Mouse (Mus musculus) limb, embryonic 10.5 days (tissue): ENCODE results near the gene Dazap1. TPM values are rescaled to one million over a fixed set of nuclear protein-coding genes. Genes with fewer than 3 reads are reported as not detected.

Source experiments
- DNase-seq: peaks from one replicate; pipeline ENCODE4 v3.0.0-alpha.2; 2017; ENCODE audit warnings: low spot score
- H3K27ac ChIP-seq: fragments of 300-500 bp; sonication (generic); 2 replicates; pipeline ENCODE4 v1.5.1; 2016; ENCODE audit warnings: mild to moderate bottlenecking
- H3K27me3 ChIP-seq: fragments of 300-500 bp; sonication (generic); 2 replicates; pipeline ENCODE4 v1.6.1; 2016; ENCODE audit warnings: low read depth, mild to moderate bottlenecking; ENCODE audit not compliant: poor library complexity, severe bottlenecking
- H3K36me3 ChIP-seq: fragments of 300-500 bp; sonication (generic); 2 replicates; pipeline ENCODE4 v1.6.1; 2016; ENCODE audit warnings: mild to moderate bottlenecking, moderate library complexity
- H3K4me1 ChIP-seq: fragments of 300-500 bp; sonication (generic); 2 replicates; pipeline ENCODE4 v1.6.1; 2016
- H3K4me3 ChIP-seq: fragments of 300-500 bp; sonication (generic); 2 replicates; pipeline ENCODE4 v1.5.1; 2016; ENCODE audit warnings: mild to moderate bottlenecking, moderate library complexity
- H3K9me3 ChIP-seq: fragments of 300-500 bp; sonication (generic); replicated peaks from 2 replicates; pipeline ENCODE4 v1.6.1; 2016; ENCODE audit warnings: mild to moderate bottlenecking
- WGBS: fragments of 180-500 bp; shearing (Covaris S2); methylation state at CpG from one replicate; pipeline ENCODE4 v1.1.7; 2016; 5-methylcytosine and 5-hydroxymethylcytosine counted together
- polyA plus RNA-seq: library from polyadenylated mRNA; unstranded; fragments of >200 nt; fragmentation: Nextera tagmentation; extraction: Ambion mirVana; gene quantifications from 2 replicates; pipeline ENCODE4 v1.2.1, GENCODE M21; 2016

Dazap1 gene
- polyA plus RNA-seq, 1 experiment from 2014 or later: 66.2 TPM

GRCm38 (mm10) chr10:80253551-80253950 is 7.7 kb upstream of the Dazap1 start:
- DNase-seq: no peak
- H3K27me3 ChIP-seq: no peaks in the 10 kb centered on the region
- H3K9me3 ChIP-seq: no peaks in the 10 kb centered on the region
- no peak overlapping the region for H3K4me3 ChIP-seq
- H3K4me1 ChIP-seq: peaks cover 16% of the 10 kb centered on the region
- 93% methylated on average over 6 of the region's 6 CpGs for WGBS
- H3K27ac ChIP-seq: no peak overlapping the region
- peaks cover 66% of the 10 kb centered on the region for H3K36me3 ChIP-seq

- H3K4me1 ChIP-seq: peaks cover 24% of the 10 kb centered on the region
- H3K9me3 ChIP-seq: no peaks in the 10 kb centered on the region
- H3K4me3 ChIP-seq: no peak overlapping the region
- DNase-seq: no peak
- no peak overlapping the region for H3K27ac ChIP-seq
- H3K27me3 ChIP-seq: no peaks in the 10 kb centered on the region
- H3K36me3 ChIP-seq: peaks cover 75% of the 10 kb centered on the region
- WGBS: 96% methylated on average over 26 of the region's 26 CpGs
Observed at GRCm38 (mm10) chr10:80254331-80255297, 6.7 kb upstream of the Dazap1 start.

GRCm38 (mm10) chr10:80255881-80256535 is 5.3 kb upstream of the Dazap1 start:
- Histone ChIP-seq H3K4me3 (no peak overlapping the region), H3K27ac (peak overlapping the region; percentile 47; the same call in 1 of the 2 replicates), H3K4me1 (peaks cover 27% of the 10 kb centered on the region), H3K27me3 (no peaks in the 10 kb centered on the region), H3K36me3 (peaks cover 75% of the 10 kb centered on the region), H3K9me3 (no peaks in the 10 kb centered on the region)
- no peak for DNase-seq
- WGBS: 86% methylated on average over 5 of the region's 5 CpGs

- 81% methylated on average over 2 of the region's 2 CpGs for WGBS
- Histone ChIP-seq H3K9me3 (no peaks in the 10 kb centered on the region), H3K4me1 (peaks cover 42% of the 10 kb centered on the region), H3K27me3 (no peaks in the 10 kb centered on the region), H3K27ac (no peak overlapping the region), H3K4me3 (no peak overlapping the region), H3K36me3 (peaks cover 63% of the 10 kb centered on the region)
- no peak for DNase-seq
Observed at GRCm38 (mm10) chr10:80257936-80258335, 3.4 kb upstream of the Dazap1 start.

GRCm38 (mm10) chr10:80258752-80259462 is 2.4 kb upstream of the Dazap1 start:
- Histone ChIP-seq H3K9me3 (no peaks in the 10 kb centered on the region), H3K27me3 (no peaks in the 10 kb centered on the region), H3K4me1 (peaks cover 42% of the 10 kb centered on the region), H3K36me3 (peaks cover 53% of the 10 kb centered on the region), H3K4me3 (peak overlapping the region; percentile 1; the same call in 1 of the 2 replicates), H3K27ac (peak overlapping the region; percentile 89; the same call in 1 of the 2 replicates)
- whole genome bisulfite sequencing: 92% methylated on average over 14 of the region's 14 CpGs
- DNase-seq: no peak

- Histone ChIP-seq H3K4me1 (peaks cover 42% of the 10 kb centered on the region), H3K9me3 (no peaks in the 10 kb centered on the region), H3K27me3 (no peaks in the 10 kb centered on the region), H3K4me3 (peak overlapping the region; percentile 59), H3K36me3 (peaks cover 48% of the 10 kb centered on the region), H3K27ac (peak overlapping the region; percentile 89)
- 81% methylated on average over 6 of the region's 6 CpGs for WGBS
- DNase-seq: no peak
Observed at GRCm38 (mm10) chr10:80259463-80259805, 1.9 kb upstream of the Dazap1 start.

GRCm38 (mm10) chr10:80259861-80260641 is 1.2 kb upstream of the Dazap1 start:
- no peaks in the 10 kb centered on the region for H3K9me3 ChIP-seq
- no peaks in the 10 kb centered on the region for H3K27me3 ChIP-seq
- H3K4me1 ChIP-seq: peaks cover 42% of the 10 kb centered on the region
- H3K36me3 ChIP-seq: peaks cover 42% of the 10 kb centered on the region
- peak; percentile 47 for DNase-seq
- peak overlapping the region; percentile 89 for H3K27ac ChIP-seq
- WGBS: 10% methylated on average over 19 of the region's 19 CpGs
- H3K4me3 ChIP-seq: peak overlapping the region; percentile 59

GRCm38 (mm10) chr10:80261585-80261968 is 291 bp downstream of the Dazap1 start:
- H3K36me3 ChIP-seq: peaks cover 30% of the 10 kb centered on the region
- no peaks in the 10 kb centered on the region for H3K9me3 ChIP-seq
- under 1% methylated on average over 14 of the region's 14 CpGs for WGBS
- peak overlapping the region; percentile 59 for H3K4me3 ChIP-seq
- H3K27me3 ChIP-seq: no peaks in the 10 kb centered on the region
- peak overlapping the region; percentile 89 for H3K27ac ChIP-seq
- DNase-seq: peak; percentile 89
- peaks cover 53% of the 10 kb centered on the region for H3K4me1 ChIP-seq

GRCm38 (mm10) chr10:80262169-80262568 is 883 bp downstream of the Dazap1 start:
- Histone ChIP-seq H3K9me3 (no peaks in the 10 kb centered on the region), H3K4me3 (peak overlapping the region; percentile 59)
- 78% methylated on average over 12 of the region's 12 CpGs for WGBS

GRCm38 (mm10) chr10:80262776-80263365 is 1.6 kb downstream of the Dazap1 start:
- Histone ChIP-seq H3K4me1 (peaks cover 66% of the 10 kb centered on the region), H3K9me3 (no peaks in the 10 kb centered on the region), H3K4me3 (no peak overlapping the region), H3K27me3 (no peaks in the 10 kb centered on the region), H3K36me3 (peaks cover 30% of the 10 kb centered on the region), H3K27ac (no peak overlapping the region)
- 97% methylated on average over 10 of the region's 10 CpGs for WGBS
- DNase-seq: no peak

More at GRCm38 (mm10) chr10:80262169-80262568, 883 bp downstream of the Dazap1 start:
- Histone ChIP-seq H3K4me1 (peaks cover 59% of the 10 kb centered on the region), H3K27ac (peak overlapping the region; percentile 89; the same call in 1 of the 2 replicates), H3K27me3 (no peaks in the 10 kb centered on the region), H3K36me3 (peaks cover 29% of the 10 kb centered on the region)
- DNase-seq: no peak

GRCm38 (mm10) chr10:80264341-80265148 is 3.3 kb downstream of the Dazap1 start:
- peaks cover 62% of the 10 kb centered on the region for H3K4me1 ChIP-seq
- peak overlapping the region; percentile 97 for H3K27ac ChIP-seq
- peak; percentile 99 for DNase-seq
- no peaks in the 10 kb centered on the region for H3K27me3 ChIP-seq
- H3K4me3 ChIP-seq: peak overlapping the region; percentile 98
- H3K36me3 ChIP-seq: peaks cover 31% of the 10 kb centered on the region
- 2% methylated on average over 81 of the region's 81 CpGs for WGBS
- H3K9me3 ChIP-seq: no peaks in the 10 kb centered on the region
